ENCODE assay signal across 26 mouse cellular contexts in the genomic region with DNA sequence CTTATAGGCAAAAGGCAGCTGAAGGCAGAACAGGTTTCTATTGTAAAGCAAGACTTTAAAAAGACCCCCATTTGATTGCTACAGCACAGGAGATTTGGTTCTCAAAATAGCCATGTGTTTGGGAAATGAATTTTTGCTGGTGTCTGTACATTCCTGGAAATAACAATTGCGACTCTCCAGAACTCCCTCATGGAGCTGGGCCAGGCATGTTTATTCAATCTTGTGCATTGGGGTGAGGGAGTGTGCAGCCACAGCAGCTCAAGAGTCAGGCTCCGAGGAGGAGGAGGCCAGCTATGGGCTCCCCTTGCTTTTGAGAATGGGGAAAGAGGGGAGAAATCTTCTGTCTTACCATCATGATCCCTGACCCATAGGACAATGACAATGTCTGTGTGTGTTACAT. TPM values are rescaled to one million over a fixed set of nuclear protein-coding genes. Genes with fewer than 3 reads are reported as not detected.
DNase-seq lines count a peak whose midpoint lies in the region; ATAC-seq and TF ChIP-seq lines count a peak whose summit lies in the region.
"Had no signal": no experiment of that assay in that cellular context is flagged by ENCODE, and none has a peak within 500 bp of the region (broad histone marks: within the 10 kb centered on the region; RNA-seq: fewer than 3 reads in every experiment).

No protein-coding gene starts in this region.

- no peak overlapping the region for H3K4me2 ChIP-seq in embryonic facial prominence, embryonic 13.5 days
- H3K4me2 ChIP-seq in lung, embryonic 16.5 days (ENCODE audit: low read depth, low read length) = no peak overlapping the region
- H3K4me2 ChIP-seq in midbrain, embryonic 14.5 days (ENCODE audit: low read length) = no peak overlapping the region
- no peak overlapping the region for H3K4me2 ChIP-seq in midbrain, postnatal 0 days (ENCODE audit: low read depth, low read length, poor library complexity, severe bottlenecking)
- H3K4me2 ChIP-seq in forebrain, embryonic 14.5 days (ENCODE audit: low read length) = no peak overlapping the region
- H3K4me2 ChIP-seq: forebrain, embryonic 12.5 days; heart, embryonic 12.5 days; hindbrain, embryonic 13.5 days; liver, embryonic 13.5 days; neural tube, embryonic 13.5 days had no signal

- no peaks in the 10 kb centered on the region for H3K27me3 ChIP-seq in embryonic facial prominence, embryonic 13.5 days
- H3K27me3 ChIP-seq in embryonic facial prominence, embryonic 10.5 days (replicated peaks; ENCODE audit: low read depth, poor library complexity, severe bottlenecking) = no peaks in the 10 kb centered on the region
- H3K27me3 ChIP-seq in lung, embryonic 16.5 days (ENCODE audit: control insufficient read depth, insufficient read depth, low read depth, low read length) = no peaks in the 10 kb centered on the region
- H3K27me3 ChIP-seq in midbrain, embryonic 14.5 days (ENCODE audit: control insufficient read depth, insufficient read depth, low read length) = no peaks in the 10 kb centered on the region
- H3K27me3 ChIP-seq in midbrain, postnatal 0 days (ENCODE audit: insufficient read depth, low read length) = no peaks in the 10 kb centered on the region
- H3K27me3 ChIP-seq in forebrain, embryonic 14.5 days (replicated peaks; ENCODE audit: control insufficient read depth, insufficient read depth, low read length) = no peaks in the 10 kb centered on the region
- H3K27me3 ChIP-seq: heart, embryonic 12.5 days; hindbrain, embryonic 13.5 days; liver, embryonic 13.5 days; neural tube, embryonic 13.5 days had no signal

- H3K4me3 ChIP-seq in embryonic facial prominence, embryonic 13.5 days = no peak overlapping the region
- no peak overlapping the region for H3K4me3 ChIP-seq in embryonic facial prominence, embryonic 10.5 days
- H3K4me3 ChIP-seq in lung, embryonic 16.5 days (ENCODE audit: low read length) = no peak overlapping the region
- H3K4me3 ChIP-seq in lung, adult 2 months (replicated peaks; ENCODE audit: extremely low read depth, low read depth, low read length) = no peak overlapping the region
- H3K4me3 ChIP-seq in midbrain, embryonic 14.5 days (replicated peaks; ENCODE audit: low read depth, low read length) = no peak overlapping the region
- H3K4me3 ChIP-seq in midbrain, postnatal 0 days (ENCODE audit: low read depth, low read length) = no peak overlapping the region
- H3K4me3 ChIP-seq in forebrain, embryonic 14.5 days (ENCODE audit: low read depth, low read length) = no peak overlapping the region
- H3K4me3 ChIP-seq: forebrain, embryonic 12.5 days; heart, embryonic 12.5 days; hindbrain, embryonic 13.5 days; layer of hippocampus, adult 2 months; liver, embryonic 13.5 days; neural tube, embryonic 13.5 days had no signal

- no peak for ATAC-seq in embryonic facial prominence, embryonic 13.5 days (ENCODE audit: insufficient number of reproducible peaks, insufficient read depth, low FRiP score, low TSS enrichment, low read depth)
- peak; percentile 48; the same call in 1 of the 2 replicates for ATAC-seq in lung, embryonic 16.5 days (ENCODE audit: low read depth)
- ATAC-seq in midbrain, embryonic 14.5 days (ENCODE audit: low FRiP score, low TSS enrichment) = no peak
- no peak for ATAC-seq in midbrain, postnatal 0 days (ENCODE audit: low FRiP score)
- no peak for ATAC-seq in forebrain, embryonic 14.5 days
- ATAC-seq: activated CD4-positive, CD25-positive, alpha-beta regulatory T cell, adult 4 months; inflammation-experienced regulatory T-cells, adult 6 months had no signal

- no peak for DNase-seq in embryonic facial prominence, embryonic 10.5 days (ENCODE audit: low spot score)
- DNase-seq in lung, adult 2 months = no peak
- DNase-seq in midbrain, embryonic 14.5 days = peak; percentile 23
- DNase-seq in midbrain, postnatal 0 days (ENCODE audit: low spot score) = no peak
- no peak for DNase-seq in layer of hippocampus, adult 8-10 months (ENCODE audit: low spot score in 2 of 2)
- no peak for DNase-seq in forebrain, embryonic 14.5 days (ENCODE audit: low spot score)
- DNase-seq: adrenal gland, postnatal 14 days; cerebellum, adult 11-12 months; cerebellum, postnatal 25 days; embryo, embryonic 11 days; heart, postnatal 14 days; liver, embryonic 13.5 days; right cerebral cortex, adult 18-20 months had no signal

- WGBS in embryonic facial prominence, embryonic 13.5 days = 10% methylated on average over 2 of the region's 2 CpGs
- WGBS in embryonic facial prominence, embryonic 10.5 days = 79% methylated on average over 2 of the region's 2 CpGs
- 14% methylated on average over 2 of the region's 2 CpGs for WGBS in lung, embryonic 16.5 days
- 26% methylated on average over 2 of the region's 2 CpGs for WGBS in lung, adult 2 months
- 62% methylated on average over 2 of the region's 2 CpGs for WGBS in midbrain, embryonic 14.5 days
- WGBS in midbrain, postnatal 0 days = 39% methylated on average over 2 of the region's 2 CpGs
- 69% methylated on average over 2 of the region's 2 CpGs for WGBS in forebrain, embryonic 14.5 days

- TF ChIP-seq POLR2A in lung, adult 2 months (IDR thresholded peaks at IDR 0.05; ENCODE audit: borderline replicate concordance, extremely low read depth, low read depth, low read length) = no peak

- H3K9me3 ChIP-seq in embryonic facial prominence, embryonic 13.5 days = no peaks in the 10 kb centered on the region
- H3K9me3 ChIP-seq in embryonic facial prominence, embryonic 10.5 days = peaks cover 6% of the 10 kb centered on the region; the same call in 1 of the 2 replicates
- 0 out of 2 replicates have a peak, but pooled peaks cover 3% of the 10 kb centered on the region for H3K9me3 ChIP-seq in lung, embryonic 16.5 days (ENCODE audit: control insufficient read depth, low read length)
- H3K9me3 ChIP-seq in midbrain, embryonic 14.5 days (ENCODE audit: control insufficient read depth, low read length) = no peaks in the 10 kb centered on the region
- no peaks in the 10 kb centered on the region for H3K9me3 ChIP-seq in midbrain, postnatal 0 days (ENCODE audit: low read length)
- H3K9me3 ChIP-seq in forebrain, embryonic 14.5 days (replicated peaks; ENCODE audit: control insufficient read depth, low read length) = no peaks in the 10 kb centered on the region; the same call in 1 of the 2 replicates
- H3K9me3 ChIP-seq: hindbrain, embryonic 13.5 days; neural tube, embryonic 13.5 days had no signal

- no peak overlapping the region for H3K9ac ChIP-seq in embryonic facial prominence, embryonic 13.5 days
- H3K9ac ChIP-seq in lung, embryonic 16.5 days (ENCODE audit: low read length) = no peak overlapping the region
- H3K9ac ChIP-seq in midbrain, embryonic 14.5 days (replicated peaks; ENCODE audit: low read length) = no peak overlapping the region
- no peak overlapping the region for H3K9ac ChIP-seq in midbrain, postnatal 0 days (replicated peaks; ENCODE audit: low read length, poor library complexity, severe bottlenecking)
- H3K9ac ChIP-seq in forebrain, embryonic 14.5 days (ENCODE audit: low read length) = no peak overlapping the region
- H3K9ac ChIP-seq: forebrain, embryonic 12.5 days; heart, embryonic 12.5 days; hindbrain, embryonic 13.5 days; liver, embryonic 13.5 days; neural tube, embryonic 13.5 days had no signal

- H3K27ac ChIP-seq in embryonic facial prominence, embryonic 13.5 days = peak overlapping the region; percentile 67
- H3K27ac ChIP-seq in embryonic facial prominence, embryonic 10.5 days (replicated peaks) = no peak overlapping the region
- H3K27ac ChIP-seq in lung, embryonic 16.5 days (ENCODE audit: low read length) = no peak overlapping the region
- peak overlapping the region; percentile 61 for H3K27ac ChIP-seq in midbrain, embryonic 14.5 days (replicated peaks; ENCODE audit: low read depth, low read length)
- H3K27ac ChIP-seq in midbrain, postnatal 0 days (ENCODE audit: low read depth, low read length) = no peak overlapping the region
- no peak overlapping the region for H3K27ac ChIP-seq in forebrain, embryonic 14.5 days (ENCODE audit: low read depth, low read length)
- H3K27ac ChIP-seq: forebrain, embryonic 12.5 days; hindbrain, embryonic 13.5 days; layer of hippocampus, adult 2 months; liver, embryonic 13.5 days; neural tube, embryonic 13.5 days had no signal

- H3K36me3 ChIP-seq in embryonic facial prominence, embryonic 13.5 days = no peaks in the 10 kb centered on the region
- H3K36me3 ChIP-seq in embryonic facial prominence, embryonic 10.5 days (replicated peaks) = 0 out of 2 replicates have a peak, but pooled peaks cover 4% of the 10 kb centered on the region
- no peaks in the 10 kb centered on the region for H3K36me3 ChIP-seq in lung, embryonic 16.5 days (ENCODE audit: control insufficient read depth, insufficient read depth, low read length)
- H3K36me3 ChIP-seq in midbrain, embryonic 14.5 days (ENCODE audit: control insufficient read depth, insufficient read depth, low read length) = no peaks in the 10 kb centered on the region
- H3K36me3 ChIP-seq in midbrain, postnatal 0 days (ENCODE audit: insufficient read depth, low read length) = no peaks in the 10 kb centered on the region
- H3K36me3 ChIP-seq in forebrain, embryonic 14.5 days (ENCODE audit: control insufficient read depth, insufficient read depth, low read length) = no peaks in the 10 kb centered on the region
- H3K36me3 ChIP-seq: forebrain, embryonic 12.5 days; heart, embryonic 12.5 days; hindbrain, embryonic 13.5 days; liver, embryonic 13.5 days; neural tube, embryonic 13.5 days had no signal

- peaks cover 42% of the 10 kb centered on the region for H3K4me1 ChIP-seq in embryonic facial prominence, embryonic 13.5 days
- peaks cover 37% of the 10 kb centered on the region for H3K4me1 ChIP-seq in embryonic facial prominence, embryonic 10.5 days
- peaks cover 21% of the 10 kb centered on the region for H3K4me1 ChIP-seq in lung, embryonic 16.5 days (replicated peaks; ENCODE audit: control insufficient read depth, insufficient read depth, low read length)
- H3K4me1 ChIP-seq in lung, adult 2 months (ENCODE audit: control insufficient read depth, insufficient read depth, low read length) = no peaks in the 10 kb centered on the region
- peaks cover 26% of the 10 kb centered on the region for H3K4me1 ChIP-seq in midbrain, embryonic 14.5 days (ENCODE audit: control insufficient read depth, insufficient read depth, low read length)
- H3K4me1 ChIP-seq in midbrain, postnatal 0 days (ENCODE audit: insufficient read depth, low read length) = peaks cover 6% of the 10 kb centered on the region; the same call in 1 of the 2 replicates
- peaks cover 15% of the 10 kb centered on the region for H3K4me1 ChIP-seq in forebrain, embryonic 14.5 days (ENCODE audit: control insufficient read depth, insufficient read depth, low read length)
- H3K4me1 ChIP-seq: heart, embryonic 12.5 days; liver, embryonic 13.5 days had no signal

- no peak for TF ChIP-seq CTCF in lung, adult 2 months (IDR thresholded peaks at IDR 0.05; ENCODE audit: insufficient read depth, low read length)
- no peak for TF ChIP-seq CTCF in midbrain, postnatal 0 days (IDR thresholded peaks at IDR 0.05)

RNA-seq across cellular contexts. Expression of a gene that starts 51.9 kb away (rescaled TPM):
- polyA plus RNA-seq in embryonic facial prominence, embryonic 13.5 days (2015; fragmentation: Nextera tagmentation; extraction: Ambion mirVana) = 0.74 TPM in 1 of 2 replicates, not detected in the other
- not detected in 2 replicates for polyA plus RNA-seq in embryonic facial prominence, embryonic 10.5 days (2016; fragmentation: Nextera tagmentation; extraction: Ambion mirVana)
- 2.6 and 4.1 TPM in 2 replicates for polyA plus RNA-seq in lung, embryonic 16.5 days (2015; fragmentation: Nextera tagmentation; extraction: Ambion mirVana)
- polyA plus RNA-seq in lung, adult 2 months (2012; rRNA removed) = not detected in 2 replicates
- polyA plus RNA-seq in midbrain, embryonic 14.5 days (2014; fragmentation: Nextera tagmentation; extraction: Ambion mirVana) = not detected in 2 replicates
- total RNA-seq in midbrain, postnatal 0 days (2014; rRNA removed) = not detected in 2 replicates
- polyA plus RNA-seq in midbrain, postnatal 0 days (2015; fragmentation: Nextera tagmentation; extraction: Ambion mirVana) = 0.06 and 0.12 TPM in 2 replicates
- total RNA-seq in layer of hippocampus, adult 8-10 months (2022) = not detected
- 0.06 and 0.16 TPM in 2 replicates for polyA plus RNA-seq in forebrain, embryonic 14.5 days (2014; fragmentation: Nextera tagmentation; extraction: Ambion mirVana)
- total RNA-seq: granulocyte monocyte progenitor cell, adult 5-6 weeks; heart, postnatal 14 days; layer of hippocampus, adult 2 months; left cerebral cortex, adult 18-20 months; left cerebral cortex, postnatal 36 days had no signal
- polyA plus RNA-seq: activated CD4-positive, CD25-positive, alpha-beta regulatory T cell, adult 4 months; forebrain, embryonic 12.5 days; frontal cortex, adult 2 months; hindbrain, embryonic 13.5 days had no signal

Comparison
In these comparisons a context has a peak if more than half of its experiments do, and no peak if none do; other contexts are left out.
1. H3K27ac ChIP-seq: peak in embryonic facial prominence, embryonic 13.5 days (single experiment) and midbrain, embryonic 14.5 days (single experiment); none in embryonic facial prominence, embryonic 10.5 days (single experiment), lung, embryonic 16.5 days (single experiment), midbrain, postnatal 0 days (single experiment) and forebrain, embryonic 14.5 days (single experiment).